Mouse (Mus musculus) kidney, adult 2 months (tissue): ENCODE measurements around the gene 1700057G04Rik. TPM values are rescaled to one million over a fixed set of nuclear protein-coding genes. Genes with fewer than 3 reads are reported as not detected.

ENCODE experiments used
- DNase-seq: peaks from one replicate; pipeline ENCODE4 v3.0.0; 2021
- H3K27ac ChIP-seq: fragments of 200-500 bp; 2 replicates; pipeline ENCODE4 v1.5.1; 2012; ENCODE audit warnings: low read depth, low read length, control low read depth, inconsistent platforms; ENCODE audit not compliant: insufficient read depth
- H3K27me3 ChIP-seq: fragments of 200-500 bp; replicated peaks from 2 replicates; pipeline ENCODE4 v1.6.1; 2012; ENCODE audit warnings: mild to moderate bottlenecking, moderate library complexity, low read length, inconsistent platforms; ENCODE audit not compliant: control insufficient read depth, insufficient read depth
- H3K36me3 ChIP-seq: fragments of 200-500 bp; 2 replicates; pipeline ENCODE4 v1.6.1; 2012; ENCODE audit warnings: mild to moderate bottlenecking, moderate library complexity, low read length, inconsistent platforms; ENCODE audit not compliant: control insufficient read depth, insufficient read depth
- H3K4me1 ChIP-seq: fragments of 200-500 bp; 2 replicates; pipeline ENCODE4 v1.6.1; 2011; ENCODE audit warnings: low read length; ENCODE audit not compliant: control insufficient read depth, insufficient read depth
- H3K4me3 ChIP-seq: fragments of 200-500 bp; 2 replicates; pipeline ENCODE4 v1.5.1; 2011; ENCODE audit warnings: mild to moderate bottlenecking, low read depth, low read length, control low read depth; ENCODE audit not compliant: insufficient read depth
- CTCF ChIP-seq: fragments of 200-500 bp; conservative IDR thresholded peaks from 2 replicates; pipeline ENCODE4 v1.5.1; 2011; ENCODE audit warnings: low read depth, mild to moderate bottlenecking, control low read depth, low read length, moderate library complexity, mixed read lengths; ENCODE audit not compliant: insufficient read depth, insufficient read length
- POLR2A ChIP-seq: fragments of 200-500 bp; IDR thresholded peaks from one replicate; pipeline ENCODE4 v1.6.1; 2011; ENCODE audit warnings: low read depth, low read length, control low read depth
- WGBS: fragments of 180-500 bp; shearing (Covaris S2); methylation state at CpG from one replicate; pipeline ENCODE4 v1.1.7; 2018; 5-methylcytosine and 5-hydroxymethylcytosine counted together
- polyA plus RNA-seq: library from polyadenylated mRNA; depleted of rRNA; stranded (reverse); fragments of >200 nt; gene quantifications from 2 replicates; pipeline ENCODE4 v1.2.3, GENCODE M21; 2012; rRNA removed

The 1700057G04Rik gene
- polyA plus RNA-seq, 1 experiment: not detected

GRCm38 (mm10) chr9:92383415-92383814 lies 74.2 kb downstream of the 1700057G04Rik start:
- Histone ChIP-seq H3K27ac (peak overlapping the region; percentile 50; the same call in 1 of the 2 replicates), H3K4me3 (no peak overlapping the region), H3K4me1 (peaks cover 3% of the 10 kb centered on the region; the same call in 1 of the 2 replicates), H3K27me3 (no peaks in the 10 kb centered on the region), H3K36me3 (no peaks in the 10 kb centered on the region)
- no peak for TF ChIP-seq CTCF
- TF ChIP-seq POLR2A: no peak
- WGBS: 41% methylated on average over 3 of the region's 3 CpGs
- DNase-seq: peak; percentile 82

DNA sequence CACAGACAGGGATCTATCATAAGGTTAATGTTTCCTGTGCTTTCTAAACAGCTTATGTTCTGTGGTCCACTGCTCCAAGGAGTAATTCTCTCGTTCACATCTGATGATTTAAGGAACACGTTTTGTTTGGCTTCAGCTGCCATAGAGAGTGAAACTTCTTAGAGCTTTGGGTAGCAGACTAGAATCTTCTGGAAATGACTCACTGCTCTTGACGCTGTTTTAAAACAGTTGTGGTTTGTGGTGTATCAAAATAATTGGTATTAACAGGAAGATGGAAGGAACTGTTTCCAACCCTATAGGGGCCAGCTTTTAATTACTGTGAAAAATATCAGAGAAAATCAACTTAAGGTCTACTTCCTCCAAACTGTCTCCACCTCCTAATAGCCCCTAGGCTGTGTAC lies 75.2 kb downstream of the 1700057G04Rik start:
- Histone ChIP-seq H3K36me3 (no peaks in the 10 kb centered on the region), H3K4me1 (peaks cover 3% of the 10 kb centered on the region; the same call in 1 of the 2 replicates), H3K27me3 (no peaks in the 10 kb centered on the region), H3K27ac (no peak overlapping the region), H3K4me3 (no peak overlapping the region)
- TF ChIP-seq POLR2A (no peak), CTCF (no peak)
- DNase-seq: no peak
- 42% methylated on average over 3 of the region's 3 CpGs for WGBS

GRCm38 (mm10) chr9:92385831-92386230 lies 76.7 kb downstream of the 1700057G04Rik start:
- no peaks in the 10 kb centered on the region for H3K27me3 ChIP-seq
- H3K4me3 ChIP-seq: no peak overlapping the region
- no peak overlapping the region for H3K27ac ChIP-seq
- WGBS: 71% methylated on average over 1 of the region's 1 CpGs
- no peak for DNase-seq
- TF ChIP-seq POLR2A (no peak), CTCF (no peak)
- peaks cover 3% of the 10 kb centered on the region; the same call in 1 of the 2 replicates for H3K4me1 ChIP-seq
- no peaks in the 10 kb centered on the region for H3K36me3 ChIP-seq

- TF ChIP-seq CTCF (no peak), POLR2A (no peak)
- Histone ChIP-seq H3K4me1 (peaks cover 3% of the 10 kb centered on the region; the same call in 1 of the 2 replicates), H3K36me3 (no peaks in the 10 kb centered on the region), H3K4me3 (no peak overlapping the region), H3K27ac (no peak overlapping the region), H3K27me3 (no peaks in the 10 kb centered on the region)
- WGBS: 76% methylated on average over 1 of the region's 1 CpGs
- DNase-seq: no peak
Observed at GRCm38 (mm10) chr9:92386871-92387270, 77.7 kb downstream of the 1700057G04Rik start.

DNA sequence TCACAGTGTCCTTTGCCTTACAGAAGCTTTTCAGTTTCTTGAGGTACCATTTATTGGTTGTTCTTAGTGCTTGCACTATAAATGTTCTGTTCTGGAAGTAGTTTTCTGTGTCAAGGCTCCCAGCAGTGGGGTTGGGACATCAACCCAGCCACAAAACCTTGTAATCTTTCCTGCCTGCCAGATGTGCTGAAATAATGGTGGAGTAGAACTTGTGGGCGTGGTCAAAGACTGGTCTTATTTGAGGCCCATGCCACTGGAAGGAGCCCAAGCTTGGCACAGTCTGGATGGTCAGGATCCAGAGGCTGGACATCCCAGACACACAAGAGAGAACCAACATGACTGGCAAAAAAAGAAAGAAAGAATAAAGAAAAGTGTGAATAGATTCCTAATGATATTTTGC lies 78.2 kb downstream of the 1700057G04Rik start:
- Histone ChIP-seq H3K27me3 (no peaks in the 10 kb centered on the region), H3K4me1 (peaks cover 3% of the 10 kb centered on the region; the same call in 1 of the 2 replicates), H3K36me3 (no peaks in the 10 kb centered on the region), H3K27ac (no peak overlapping the region), H3K4me3 (no peak overlapping the region)
- WGBS: 94% methylated on average over 1 of the region's 1 CpGs
- DNase-seq: no peak
- TF ChIP-seq POLR2A: no peak
- no peak for TF ChIP-seq CTCF

GRCm38 (mm10) chr9:92402628-92403027 lies 93.5 kb downstream of the 1700057G04Rik start:
- H3K4me3 ChIP-seq: no peak overlapping the region
- TF ChIP-seq CTCF (no peak), POLR2A (no peak)
- H3K27me3 ChIP-seq: no peaks in the 10 kb centered on the region
- H3K36me3 ChIP-seq: no peaks in the 10 kb centered on the region
- H3K27ac ChIP-seq: no peak overlapping the region
- no peak for DNase-seq
- H3K4me1 ChIP-seq: no peaks in the 10 kb centered on the region
- WGBS: 78% methylated on average over 5 of the region's 5 CpGs

Other genes starting within 250 kb of the 1700057G04Rik start
- not detected in 2 replicates for gene Plscr5, start 116.4 kb upstream of the 1700057G04Rik start, polyA plus RNA-seq
- gene Plscr1, start 59.6 kb upstream of the 1700057G04Rik start, polyA plus RNA-seq: 21.7 and 26.1 TPM in 2 replicates
- 193 and 201 TPM in 2 replicates for gene Plscr2, start 33.8 kb upstream of the 1700057G04Rik start, polyA plus RNA-seq
- gene Plscr4, start 148.0 kb downstream of the 1700057G04Rik start, polyA plus RNA-seq: 11.0 and 11.7 TPM in 2 replicates
- gene Plod2, start 232.8 kb downstream of the 1700057G04Rik start, polyA plus RNA-seq: 11.3 and 11.4 TPM in 2 replicates